Mouse (Mus musculus): ENCODE measurements around the gene Prr19.

Prr19 gene

DNA sequence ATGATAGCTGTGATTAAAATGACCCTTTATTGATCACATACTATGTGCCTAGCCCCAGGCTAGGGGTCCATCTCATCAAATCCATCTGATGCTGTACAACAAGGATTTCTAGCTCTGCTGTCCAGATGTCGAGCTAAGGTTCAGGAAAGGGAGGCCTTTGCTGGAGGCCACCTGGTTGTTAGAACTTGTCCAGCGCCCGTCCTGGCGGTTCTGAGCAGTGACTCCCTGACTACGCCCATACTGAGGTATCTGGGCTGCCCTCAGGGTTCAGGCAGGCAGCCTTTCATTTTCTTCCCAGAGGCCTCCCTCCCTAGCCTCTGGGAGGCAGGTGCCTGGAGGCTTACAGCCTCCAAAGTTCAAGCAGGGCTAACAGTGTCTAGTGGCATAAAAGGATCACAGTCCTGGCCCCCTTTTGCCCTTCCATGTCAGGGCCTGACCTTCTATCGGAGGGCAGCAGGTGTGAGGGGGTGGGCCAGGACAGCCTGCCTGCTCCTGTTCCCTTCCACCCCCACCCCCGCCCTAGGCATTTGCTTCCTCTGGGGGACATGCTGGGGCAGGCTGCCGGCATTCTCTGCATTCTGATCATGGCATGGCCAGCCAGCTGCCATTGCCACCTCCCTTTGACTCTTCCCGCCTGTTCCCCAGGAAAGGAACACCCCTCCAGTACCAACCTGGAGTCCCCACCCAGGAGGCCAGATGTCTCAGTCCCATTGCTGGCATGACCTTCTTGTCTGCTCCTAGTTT, 25.5 kb upstream of the Prr19 start:
- DNase-seq (ENCODE audit: extremely low spot score), result no peak

DNA sequence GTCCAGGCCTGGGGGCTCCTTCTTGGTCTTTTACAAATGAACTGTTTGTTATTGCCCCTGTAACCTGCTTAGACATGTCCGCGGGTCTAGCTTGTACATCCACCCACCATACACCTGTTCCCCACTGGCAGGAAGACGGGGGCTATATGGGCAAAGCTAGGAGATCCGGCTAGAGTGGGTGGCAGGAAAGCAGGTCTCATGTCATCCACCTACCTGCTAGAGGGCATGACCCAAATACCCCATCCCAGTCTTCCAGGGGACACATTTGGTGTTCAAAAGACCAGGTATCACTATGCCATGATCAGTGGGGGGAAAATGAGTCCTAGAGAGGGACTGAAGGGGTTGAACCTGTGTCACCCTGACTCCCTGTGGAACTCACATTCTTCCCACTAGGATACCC, 23.8 kb upstream of the Prr19 start:
- no peak for DNase-seq (ENCODE audit: extremely low spot score)

DNA sequence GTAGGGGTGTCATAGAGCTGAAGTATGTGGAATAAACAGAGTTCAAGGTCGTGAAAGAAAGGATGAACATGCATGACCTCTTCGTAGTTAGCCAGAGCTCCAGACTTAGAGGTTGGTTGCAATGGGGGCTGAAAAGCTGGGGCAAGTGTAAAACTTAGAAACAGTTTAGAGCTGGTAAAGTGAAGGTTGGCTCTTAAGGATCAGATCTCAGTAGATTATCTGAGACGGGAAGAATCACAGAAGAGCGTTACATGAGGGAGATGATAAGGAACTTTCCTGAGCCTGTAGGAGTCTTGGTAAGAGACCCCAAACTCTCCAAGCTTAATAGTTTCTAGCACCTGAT, 23.2 kb upstream of the Prr19 start:
- DNase-seq (ENCODE audit: extremely low spot score), result no peak

DNA sequence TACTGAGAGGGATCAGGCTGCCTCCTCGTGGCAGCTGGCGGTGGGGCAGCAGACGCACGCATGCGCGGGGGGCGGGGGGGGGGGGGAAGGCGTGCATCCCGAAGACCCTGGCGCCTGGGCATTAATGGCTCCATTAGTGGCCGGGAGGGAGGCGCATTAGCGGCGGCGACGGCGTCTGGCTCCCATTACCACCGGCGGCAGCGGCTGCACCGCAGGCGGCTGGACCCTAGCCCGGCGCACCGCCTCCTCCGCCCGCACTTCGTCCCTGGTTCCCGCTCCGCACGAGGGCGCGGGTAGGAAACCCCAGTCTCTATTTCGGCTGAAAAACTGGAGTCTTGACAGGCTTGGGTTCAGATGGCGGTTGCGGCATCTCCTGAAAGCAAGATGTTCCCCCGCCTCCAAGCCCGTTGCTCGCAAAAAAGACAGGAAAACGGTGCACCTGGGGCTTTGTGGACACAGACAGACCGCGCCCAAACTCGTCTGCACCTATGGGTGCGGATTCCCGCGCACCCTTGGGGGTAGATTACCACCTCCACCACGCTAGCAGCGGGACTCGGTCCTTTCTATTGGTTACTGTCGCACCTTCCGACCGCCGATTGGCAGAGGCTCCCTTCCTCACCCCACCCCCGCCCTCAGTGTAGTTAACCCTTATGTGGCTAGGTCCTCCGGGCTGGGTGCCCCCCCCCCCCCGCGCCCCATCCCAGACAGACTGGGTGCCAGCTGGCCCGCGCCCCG, 22.7 kb upstream of the Prr19 start:
- DNase-seq (ENCODE audit: extremely low spot score), result peak; percentile 91

DNA sequence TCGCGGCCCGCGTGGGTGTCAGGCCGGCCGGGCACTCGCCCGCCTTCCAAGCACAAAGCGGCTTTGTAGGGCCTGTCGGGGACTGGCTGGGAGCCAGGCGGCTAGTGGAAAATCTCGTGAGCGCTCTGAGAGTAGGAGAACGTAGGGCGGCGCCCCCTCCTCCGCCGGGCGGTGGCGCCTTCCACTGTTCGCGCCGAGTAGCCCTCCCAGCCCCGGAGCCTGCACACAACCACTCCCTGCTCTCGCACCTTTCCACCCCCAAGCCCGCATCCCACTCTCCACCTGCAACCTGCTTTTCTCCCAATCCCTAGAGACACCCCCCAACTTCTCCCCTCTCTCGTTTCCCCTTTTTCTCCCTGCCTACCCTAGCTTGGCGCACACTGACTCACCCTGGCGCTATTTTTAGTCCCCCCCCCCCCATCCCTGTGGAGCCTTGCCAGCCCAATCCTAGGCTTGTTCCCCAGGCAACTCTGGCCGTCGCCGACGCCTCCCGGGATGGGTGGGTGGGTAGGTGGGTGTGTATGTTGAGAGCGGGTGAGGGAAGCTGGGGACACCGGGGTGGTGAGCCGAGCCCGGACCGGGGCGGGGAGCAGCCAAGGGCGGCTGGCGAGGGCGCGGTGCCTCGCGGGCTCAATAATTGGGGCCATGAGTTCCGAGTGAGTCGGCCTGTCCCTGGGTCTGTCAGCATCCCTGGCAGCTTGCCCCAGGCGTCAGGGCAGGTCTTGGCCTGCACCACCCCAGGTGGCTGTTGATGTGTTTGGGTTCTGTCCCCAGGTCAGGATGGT, 21.9 kb upstream of the Prr19 start:
- peak; percentile 88 for DNase-seq (ENCODE audit: extremely low spot score)

DNA sequence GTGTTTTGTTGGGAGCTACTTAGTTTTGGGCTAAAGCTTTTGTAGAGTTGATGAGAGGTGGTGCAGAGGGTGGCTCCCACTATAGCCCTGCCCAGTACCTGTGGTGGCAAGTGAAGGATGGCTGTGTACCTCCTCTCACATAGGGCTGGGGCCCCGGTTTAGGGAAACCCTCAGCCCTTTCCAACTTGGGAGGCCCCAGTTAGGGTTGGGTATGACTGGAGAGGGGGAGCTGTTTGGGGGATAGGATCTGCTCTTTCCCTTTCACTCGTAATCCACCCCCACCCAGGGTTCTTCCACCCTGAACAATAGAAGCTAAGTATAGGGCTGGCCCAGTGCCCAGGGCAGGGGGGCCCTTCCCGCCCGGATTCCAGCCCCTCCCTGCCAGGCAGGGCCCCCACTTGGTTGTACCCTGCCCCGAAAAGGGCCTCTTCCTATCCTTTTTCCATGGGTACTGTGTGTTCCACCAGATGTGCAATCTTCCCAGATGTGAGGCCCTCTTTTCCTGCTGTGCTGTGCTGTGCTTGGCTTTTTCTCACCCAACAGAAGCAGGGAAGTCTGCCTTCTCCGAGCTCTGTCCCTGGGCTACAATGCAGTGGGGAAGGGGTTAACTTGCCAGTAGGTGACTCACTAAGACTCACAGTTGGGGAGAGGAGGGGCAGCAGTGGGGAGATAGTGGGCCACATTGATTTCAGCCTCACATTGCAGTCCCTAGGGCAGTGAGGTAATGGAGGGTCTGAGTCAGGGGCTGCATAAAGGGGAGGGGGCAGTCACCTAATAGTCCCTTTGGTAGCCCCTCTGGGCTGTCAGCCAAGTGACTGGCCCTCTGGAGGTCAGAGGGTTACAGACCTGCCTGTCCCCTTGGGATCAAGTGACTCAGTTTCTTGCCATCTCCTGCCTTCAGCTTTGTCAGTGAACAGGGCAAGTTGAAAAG, 21.1 kb upstream of the Prr19 start:
- peak; percentile 50 for DNase-seq (ENCODE audit: extremely low spot score)

DNA sequence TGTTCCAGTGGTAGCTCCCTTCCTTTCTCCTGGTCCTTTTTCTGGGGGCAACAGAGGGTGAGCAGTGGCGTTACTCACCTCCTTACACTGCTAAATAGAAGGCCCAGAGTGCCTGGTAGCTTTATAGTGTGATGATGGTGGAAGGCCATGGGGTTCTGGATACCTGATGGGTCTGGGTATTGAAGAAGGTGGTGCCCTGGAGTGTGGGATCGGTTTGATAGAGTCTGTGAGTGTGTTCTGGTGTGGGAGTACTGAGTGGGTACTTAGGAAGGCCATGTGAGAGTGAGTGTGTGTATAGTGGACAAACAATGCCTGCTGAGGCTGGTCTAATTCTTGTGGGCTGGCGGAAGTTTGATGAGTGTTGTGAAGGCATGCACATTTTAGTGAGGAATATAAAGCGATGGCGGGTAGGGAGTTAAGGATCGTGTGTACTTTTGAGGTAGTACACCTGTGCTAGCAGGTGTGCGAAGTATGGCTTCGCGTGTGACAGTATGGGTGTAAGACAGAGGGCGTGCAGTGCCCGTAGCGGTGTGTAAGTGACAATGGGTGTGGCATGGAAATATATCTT, 20.0 kb upstream of the Prr19 start:
- no peak for DNase-seq (ENCODE audit: extremely low spot score)

DNA sequence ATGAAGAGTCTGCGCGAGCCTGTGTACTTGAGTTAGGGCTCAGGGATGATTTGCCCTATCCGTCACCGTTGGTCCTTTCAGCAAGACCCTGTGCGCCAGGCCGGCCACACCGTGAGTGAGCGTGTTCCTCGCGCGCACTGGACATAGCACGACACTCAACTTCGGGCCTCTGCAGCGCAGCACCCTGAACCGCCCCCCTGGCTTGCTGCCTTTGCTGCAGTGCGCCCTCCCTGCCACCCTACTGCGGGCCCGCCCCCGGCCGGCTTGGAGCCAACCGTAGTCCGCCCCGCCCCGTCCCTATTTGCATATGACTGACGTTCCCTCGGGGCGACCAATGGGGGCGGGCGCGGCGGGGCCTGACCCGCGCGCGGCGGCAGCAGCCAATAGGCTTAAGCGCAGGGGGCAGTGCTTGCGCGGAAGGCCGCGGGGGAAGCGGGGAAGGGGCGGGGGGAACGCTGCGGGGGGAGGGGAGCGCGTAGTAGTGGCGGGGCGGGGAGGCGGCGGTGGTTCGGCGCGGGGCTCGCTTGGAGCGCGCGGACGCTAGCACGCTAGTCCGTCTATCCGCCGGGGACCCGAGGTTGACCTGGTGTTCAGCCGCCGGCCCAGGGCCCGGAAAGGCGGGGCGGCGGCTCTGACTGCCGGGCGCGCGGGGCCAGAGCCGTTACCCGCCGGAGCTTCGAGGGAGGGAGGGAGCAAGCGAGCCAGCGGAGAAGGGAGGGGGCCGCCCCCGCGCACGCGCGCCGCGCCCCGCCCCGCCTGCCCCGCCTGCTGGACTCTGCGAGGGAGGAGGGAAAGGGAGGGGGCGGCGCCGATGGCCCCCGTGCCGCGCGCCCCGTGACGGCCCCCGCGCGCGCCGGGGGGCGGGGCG, 19.2 kb upstream of the Prr19 start:
- DNase-seq (ENCODE audit: extremely low spot score), result peak; percentile 97

DNA sequence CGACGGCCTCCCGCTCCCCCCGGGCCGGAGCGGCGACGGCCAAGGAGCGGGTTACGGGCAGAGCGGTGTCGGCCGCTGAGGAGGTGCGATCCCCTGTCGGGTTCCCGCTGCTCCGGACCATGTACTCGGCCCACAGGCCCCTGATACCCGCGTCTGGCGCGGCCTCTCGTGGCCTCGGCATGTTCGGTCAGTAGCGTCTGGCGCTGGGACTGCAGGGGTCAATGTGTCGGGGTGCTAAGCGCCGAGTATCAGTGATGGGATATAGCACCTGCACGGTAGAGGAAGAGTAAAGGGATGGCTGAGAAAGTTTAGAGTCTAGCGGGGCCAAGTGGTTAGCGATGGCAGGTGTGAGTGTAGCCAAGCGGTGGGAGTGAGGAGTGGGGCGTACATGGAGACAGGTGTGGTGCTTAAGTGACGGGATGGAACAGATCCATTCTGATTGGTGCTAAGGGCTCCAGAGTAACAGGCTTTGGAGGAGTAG, 18.4 kb upstream of the Prr19 start:
- DNase-seq (ENCODE audit: extremely low spot score), result no peak

DNA sequence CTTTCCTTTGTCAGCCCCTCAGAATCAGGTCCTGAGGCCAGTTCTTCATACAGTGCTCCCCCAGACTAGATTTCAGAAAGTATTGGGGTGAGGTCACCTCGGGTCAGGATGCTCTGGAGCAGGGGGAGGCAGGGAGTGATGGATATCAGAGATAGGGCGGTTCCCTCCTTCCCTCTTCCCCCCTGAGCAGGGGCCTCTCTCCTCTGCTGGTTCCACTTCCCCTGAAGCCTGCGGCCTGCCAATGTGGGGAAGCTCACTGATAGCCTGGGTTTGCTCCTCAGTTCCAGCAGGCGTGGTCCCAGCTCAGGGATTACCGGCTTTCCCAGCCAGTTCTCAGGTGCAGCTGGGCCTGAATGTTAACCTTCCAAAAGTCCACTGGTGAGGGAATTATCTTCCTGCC, 17.6 kb upstream of the Prr19 start:
- no peak for DNase-seq (ENCODE audit: extremely low spot score)

DNA sequence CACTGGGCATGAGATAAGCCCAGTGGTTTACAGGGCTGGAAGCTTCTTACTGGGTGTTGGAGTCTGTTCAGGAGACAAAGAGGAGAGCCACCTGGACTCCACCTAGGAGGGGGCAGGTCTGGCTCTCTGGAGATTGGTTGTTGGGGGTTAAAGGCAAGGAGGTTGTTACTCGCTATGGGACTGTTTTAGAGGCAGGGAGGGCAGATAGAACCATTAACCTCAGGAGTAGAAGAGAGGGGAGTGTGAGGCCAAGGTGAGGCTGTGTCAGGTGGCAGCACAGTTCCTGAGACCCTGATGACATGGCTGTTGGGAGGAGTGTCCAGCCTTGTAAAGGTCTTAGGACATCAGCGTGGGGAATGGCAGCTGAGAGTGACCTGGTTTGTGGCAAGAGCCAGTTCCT, 17.0 kb upstream of the Prr19 start:
- DNase-seq (ENCODE audit: extremely low spot score), result no peak

DNA sequence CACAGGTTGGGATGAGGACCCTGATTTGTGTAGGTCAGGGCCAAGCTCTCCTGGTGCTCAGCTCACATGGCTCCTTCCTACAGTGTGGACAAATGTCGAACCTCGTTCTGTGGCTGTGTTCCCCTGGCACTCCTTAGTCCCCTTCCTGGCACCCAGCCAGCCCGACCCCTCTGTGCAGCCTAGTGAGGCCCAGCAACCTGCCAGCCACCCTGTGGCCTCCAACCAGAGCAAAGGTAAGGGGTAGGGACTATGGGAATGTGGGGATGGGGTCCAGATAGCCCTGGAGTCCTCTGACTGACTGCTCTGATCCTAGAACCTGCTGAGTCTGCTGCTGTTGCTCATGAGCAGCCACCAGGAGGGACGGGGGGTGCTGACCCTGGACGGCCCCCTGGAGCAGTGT, 16.4 kb upstream of the Prr19 start:
- DNase-seq (ENCODE audit: extremely low spot score), result no peak

DNA sequence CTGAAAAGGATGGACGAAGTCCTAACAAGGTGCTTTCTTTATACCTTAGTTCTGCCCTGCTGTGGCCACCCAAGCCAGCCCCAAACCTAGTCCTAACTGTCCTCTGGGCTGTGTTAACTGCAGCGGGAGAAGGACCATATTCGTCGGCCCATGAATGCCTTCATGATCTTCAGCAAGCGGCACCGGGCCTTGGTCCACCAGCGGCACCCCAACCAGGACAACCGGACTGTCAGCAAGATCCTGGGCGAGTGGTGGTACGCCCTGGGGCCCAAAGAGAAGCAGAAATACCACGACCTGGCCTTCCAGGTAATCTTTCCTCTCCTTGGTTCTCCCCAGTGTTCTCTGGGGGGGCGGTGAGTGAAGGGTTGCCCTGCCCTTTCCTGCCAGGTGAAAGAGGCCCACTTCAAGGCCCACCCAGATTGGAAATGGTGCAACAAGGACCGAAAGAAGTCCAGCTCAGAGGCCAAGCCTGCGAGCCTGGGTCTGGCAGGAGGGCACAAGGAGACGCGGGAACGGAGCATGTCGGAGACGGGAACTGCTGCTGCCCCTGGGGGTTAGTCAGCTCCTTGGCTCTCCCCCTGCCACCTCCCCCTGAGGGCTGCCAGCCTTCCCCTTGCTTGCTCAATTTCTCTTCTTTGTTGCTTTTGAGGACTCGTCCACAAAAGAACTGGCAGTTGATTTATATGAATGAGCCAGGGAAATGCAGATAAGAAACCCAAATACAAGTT, 15.5 kb upstream of the Prr19 start:
- no peak for DNase-seq (ENCODE audit: extremely low spot score)

DNA sequence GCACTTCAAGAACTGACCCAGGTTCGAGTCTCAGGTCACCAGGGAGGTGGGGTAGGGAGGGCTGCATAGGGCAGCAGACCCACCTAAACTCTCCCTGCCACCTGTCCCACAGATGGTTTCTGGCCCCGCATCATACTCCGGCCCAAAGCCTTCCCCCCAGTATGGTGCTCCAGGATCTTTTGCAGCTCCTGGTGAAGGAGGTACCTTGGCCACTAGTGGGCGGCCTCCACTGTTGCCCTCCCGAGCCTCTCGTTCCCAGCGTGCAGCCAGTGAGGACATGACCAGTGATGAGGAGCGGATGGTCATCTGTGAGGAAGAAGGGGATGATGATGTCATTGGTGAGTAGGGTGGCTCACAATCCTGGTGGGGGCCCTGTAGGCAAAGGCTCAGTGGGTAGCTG, 14.2 kb upstream of the Prr19 start:
- DNase-seq (ENCODE audit: extremely low spot score), result no peak

DNA sequence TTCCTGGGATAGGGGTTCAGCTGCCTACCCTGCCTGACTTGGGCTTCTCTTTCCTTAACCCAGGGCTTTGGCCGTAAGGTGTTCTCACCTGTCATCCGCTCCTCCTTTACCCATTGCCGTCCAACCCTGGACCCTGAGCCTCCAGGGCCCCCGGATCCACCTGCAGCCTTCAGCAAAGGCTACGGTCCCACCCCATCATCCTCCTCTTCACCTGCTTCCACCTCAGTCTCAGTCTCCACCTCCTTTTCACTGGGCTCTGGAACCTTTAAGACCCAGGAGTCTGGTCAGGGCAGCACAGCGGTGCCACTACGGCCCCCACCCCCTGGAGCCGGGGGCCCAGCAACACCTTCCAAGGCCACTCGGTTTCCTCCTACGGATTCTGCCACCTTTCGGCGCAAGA, 13.2 kb upstream of the Prr19 start:
- no peak for DNase-seq (ENCODE audit: extremely low spot score)

DNA sequence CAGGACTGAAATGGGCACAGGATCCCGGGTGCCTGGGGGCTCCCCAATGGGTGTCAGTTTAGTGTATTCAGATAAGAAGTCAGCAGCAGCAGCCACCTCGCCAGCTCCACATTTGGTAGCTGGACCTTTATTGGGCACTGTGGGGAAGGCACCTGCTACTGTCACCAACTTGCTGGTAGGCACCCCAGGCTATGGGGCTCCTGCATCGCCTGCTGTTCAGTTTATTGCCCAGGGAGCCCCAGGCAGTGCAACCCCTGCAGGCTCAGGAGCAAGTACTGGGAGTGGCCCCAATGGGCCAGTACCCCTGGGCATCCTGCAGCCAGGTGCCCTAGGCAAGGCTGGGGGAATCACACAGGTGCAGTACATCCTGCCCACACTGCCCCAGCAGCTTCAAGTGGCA, 12.5 kb upstream of the Prr19 start:
- DNase-seq (ENCODE audit: extremely low spot score), result no peak

DNA sequence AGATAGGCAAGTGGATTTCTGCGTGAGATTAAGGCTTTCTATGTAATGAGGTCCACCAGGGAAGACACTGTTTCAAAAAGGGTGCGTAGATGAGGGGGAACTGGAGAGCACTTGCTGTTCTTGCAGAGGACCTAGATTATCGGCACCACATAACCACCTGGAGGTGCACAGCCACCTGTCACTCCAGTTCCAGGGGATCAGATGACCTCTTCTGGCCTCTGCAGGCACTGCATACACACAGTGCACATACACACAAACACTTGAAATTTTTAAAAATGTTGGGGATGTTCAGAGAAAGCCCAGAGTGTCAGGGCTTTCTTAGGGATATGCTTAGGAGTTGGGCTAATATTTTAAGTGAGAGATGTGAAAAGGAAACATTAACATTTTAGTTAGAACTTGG, 11.3 kb upstream of the Prr19 start:
- no peak for DNase-seq (ENCODE audit: extremely low spot score)

DNA sequence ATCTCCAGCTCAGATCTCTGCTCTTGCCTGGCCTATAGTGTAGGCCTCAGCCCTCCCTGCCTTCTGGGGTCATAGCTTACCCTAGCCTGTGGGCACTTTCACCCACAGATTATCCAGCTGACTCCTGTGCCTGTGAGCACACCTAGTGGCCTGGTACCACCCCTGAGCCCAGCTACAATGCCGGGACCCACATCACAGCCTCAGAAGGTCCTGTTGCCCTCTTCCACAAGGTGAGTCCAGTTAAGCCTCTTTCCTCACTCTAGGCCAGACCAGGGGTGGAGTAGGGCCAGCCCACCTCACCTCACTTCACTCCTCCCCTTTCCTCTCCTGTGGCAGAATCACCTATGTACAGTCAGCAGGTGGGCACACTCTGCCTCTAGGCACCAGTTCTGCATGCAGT, 10.7 kb upstream of the Prr19 start:
- DNase-seq (ENCODE audit: extremely low spot score), result no peak

DNA sequence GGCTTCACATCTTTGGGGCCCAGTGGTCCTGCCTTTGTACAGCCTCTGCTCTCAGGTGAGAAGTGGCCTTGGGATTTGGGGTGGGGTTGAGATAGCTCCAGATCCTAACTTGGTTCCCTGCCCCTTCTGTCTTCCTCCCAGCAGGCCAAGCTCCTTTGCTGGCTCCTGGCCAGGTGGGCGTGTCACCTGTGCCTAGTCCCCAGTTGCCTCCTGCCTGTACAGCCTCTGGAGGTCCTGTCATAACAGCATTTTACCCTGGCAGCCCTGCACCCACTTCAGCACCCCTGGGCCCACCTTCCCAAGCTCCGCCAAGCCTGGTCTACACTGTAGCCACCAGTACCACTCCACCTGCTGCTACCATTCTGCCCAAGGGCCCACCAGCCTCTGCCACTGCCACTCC, 10.3 kb upstream of the Prr19 start:
- DNase-seq (ENCODE audit: extremely low spot score), result no peak

DNA sequence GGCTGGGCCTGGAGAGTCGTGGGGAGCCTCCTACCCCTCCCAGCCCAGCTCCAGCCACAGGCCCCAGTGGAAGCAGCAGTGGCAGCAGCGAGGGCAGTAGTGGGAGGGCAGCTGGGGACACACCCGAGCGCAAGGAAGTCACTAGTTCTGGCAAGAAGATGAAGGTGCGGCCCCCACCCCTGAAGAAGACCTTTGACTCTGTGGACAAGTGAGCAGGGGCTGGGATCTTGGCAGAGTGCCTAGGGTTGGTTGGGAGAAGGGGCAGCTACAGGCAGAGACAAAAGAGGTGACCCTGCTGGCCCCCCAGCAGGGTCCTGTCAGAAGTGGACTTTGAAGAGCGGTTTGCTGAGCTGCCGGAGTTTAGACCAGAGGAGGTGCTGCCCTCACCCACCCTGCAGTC, 9.1 kb upstream of the Prr19 start:
- no peak for DNase-seq (ENCODE audit: extremely low spot score)
